Mouse (Mus musculus): ENCODE results near the gene Cyb5r1.

- no peak for TF ChIP-seq CTCF (IDR thresholded peaks at IDR 0.05; ENCODE audit: borderline replicate concordance, insufficient read depth, low read depth, low read length)
- no peak for TF ChIP-seq POLR2A (IDR thresholded peaks at IDR 0.05; ENCODE audit: borderline replicate concordance, insufficient read depth, low read length)
Measured at GRCm38 (mm10) chr1:134357461-134357860, 47.9 kb upstream of the Cyb5r1 start.

All from cerebellum, adult 2 months (tissue).